Mouse (Mus musculus): ENCODE data around the gene Aldh3b2.

- TF ChIP-seq MAX (IDR thresholded peaks at IDR 0.05; ENCODE audit: low read depth) (no peak), MYOG (IDR thresholded peaks at IDR 0.05; ENCODE audit: control insufficient read depth in 1 of 3, insufficient read depth in 1 of 3, insufficient read length in 2 of 3, low read depth in 2 of 3) (no peak), POLR2A (IDR thresholded peaks at IDR 0.05; ENCODE audit: insufficient read length, low read depth) (peak; percentile 39), TCF12 (IDR thresholded peaks at IDR 0.05; ENCODE audit: insufficient read depth, poor library complexity, severe bottlenecking) (no peak), POLR2AphosphoS2 (IDR thresholded peaks at IDR 0.05; ENCODE audit: insufficient read length, low read depth) (no peak), CEBPB (IDR thresholded peaks at IDR 0.05; ENCODE audit: insufficient read depth, poor library complexity, severe bottlenecking) (no peak), USF1 (IDR thresholded peaks at IDR 0.05; ENCODE audit: low read depth) (no peak), SRF (IDR thresholded peaks at IDR 0.05; ENCODE audit: control insufficient read depth, insufficient read length, low read depth) (no peak)
These were observed 14.2 kb downstream of the Aldh3b2 start, which contains the start of gene Acy3 for GRCm38 (mm10) chr19:3986334-3986733.

Data from myocyte (in vitro differentiated cells).